Mouse (Mus musculus): ENCODE measurements around the gene Evi2b.

DNA sequence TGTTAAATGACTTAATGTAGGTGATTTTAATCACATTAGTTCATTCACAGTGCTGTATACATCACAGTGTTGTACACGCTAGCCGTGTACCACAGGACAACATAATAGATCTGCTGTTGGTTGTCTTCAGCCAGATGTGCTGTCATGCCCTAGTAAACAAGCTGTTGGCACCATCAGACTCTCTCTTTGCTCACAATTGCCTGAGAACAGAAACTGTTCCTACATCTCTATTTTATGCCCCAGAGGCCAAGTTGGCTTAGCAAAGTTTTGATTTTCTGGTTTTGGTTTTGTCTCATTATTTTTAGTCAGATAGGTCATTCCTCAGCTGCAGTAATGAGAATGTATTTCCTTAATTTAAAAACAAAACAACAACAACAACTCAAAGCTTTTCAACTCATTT is 6.2 kb upstream of the Evi2b start:
- no peak for TF ChIP-seq GATA1 (IDR thresholded peaks at IDR 0.05; ENCODE audit: borderline replicate concordance, low read length)
- TF ChIP-seq FLI1 (IDR thresholded peaks at IDR 0.05; ENCODE audit: low read length): no peak
